Mouse (Mus musculus): ENCODE results near the gene Dennd1b.

DNA sequence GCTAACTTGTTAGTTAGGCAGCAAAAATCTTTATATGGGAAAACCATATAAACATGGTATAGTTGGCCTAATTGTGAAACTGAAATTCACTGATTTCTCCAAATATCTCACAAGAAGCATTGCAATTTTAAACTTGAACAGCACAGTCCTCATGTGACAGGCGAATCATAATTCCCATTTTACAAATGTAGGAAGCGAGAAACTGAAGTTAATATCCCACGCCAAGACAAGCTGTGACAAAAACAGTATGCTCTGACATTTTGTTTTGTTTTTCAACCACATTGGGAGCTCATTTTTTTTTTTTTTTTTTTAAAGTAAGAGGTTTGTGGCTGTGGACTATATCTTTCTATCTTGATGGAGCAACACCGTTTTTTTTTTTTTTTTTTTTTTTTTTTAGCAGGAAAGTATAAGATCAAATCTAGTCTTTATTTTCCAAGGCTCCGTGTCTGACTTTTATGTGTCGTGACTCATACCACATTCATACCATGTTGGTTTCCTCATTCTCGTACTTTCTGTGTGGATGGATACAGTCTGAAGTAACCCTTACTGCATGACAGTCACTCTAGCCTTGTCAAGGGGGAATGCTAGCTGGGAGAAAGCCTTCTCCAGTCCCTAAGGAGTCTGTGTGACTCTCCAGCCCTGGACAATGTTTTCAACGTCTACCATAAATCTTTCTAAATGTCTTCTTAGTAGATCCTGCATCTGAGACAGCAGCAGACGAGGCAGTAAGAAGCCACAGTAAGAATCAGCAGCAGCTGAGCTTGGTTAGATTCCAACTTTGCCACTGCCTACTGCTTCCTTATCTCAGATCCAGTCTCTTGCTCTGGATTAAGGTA lies 751 bp upstream of the Dennd1b start:
- no peak for TF ChIP-seq POLR2A (IDR thresholded peaks at IDR 0.05; ENCODE audit: insufficient read depth, low read depth, low read length)
- no peak for TF ChIP-seq CTCF (IDR thresholded peaks at IDR 0.05)
